Mouse (Mus musculus) lung, postnatal 25 days (tissue): ENCODE data around the gene Lpar5.
"Not testable (repeated sequence)": the region's sequence is repeated elsewhere in the genome, so short reads cannot be mapped to it uniquely, and the experiment has no call there.

Source experiments
- DNase-seq: peaks from one replicate; pipeline ENCODE4 v3.0.0; 2022; ENCODE audit warnings: low spot score

Lpar5 gene

GRCm38 (mm10) chr6:125067571-125067995 is at the start of gene Lpar5:
Gene Lpar5 (plus strand): TSS chr6:125067920.
- no peak for DNase-seq

GRCm38 (mm10) chr6:125030532-125030931 is 37.2 kb upstream of the Lpar5 start:
- DNase-seq = peak; percentile 42

GRCm38 (mm10) chr6:125031604-125032003 is 36.1 kb upstream of the Lpar5 start:
- no peak for DNase-seq

GRCm38 (mm10) chr6:125038666-125039065 is 29.1 kb upstream of the Lpar5 start:
- DNase-seq = no peak

GRCm38 (mm10) chr6:125039131-125039530 is 28.6 kb upstream of the Lpar5 start:
- DNase-seq = no peak

GRCm38 (mm10) chr6:125039533-125040153 is 28.1 kb upstream of the Lpar5 start, which contains the start of gene Ing4:
Gene Ing4 (plus strand): TSS chr6:125039760.
- DNase-seq = peak; percentile 95

GRCm38 (mm10) chr6:125040221-125040620 is 27.5 kb upstream of the Lpar5 start:
- no peak for DNase-seq

GRCm38 (mm10) chr6:125041047-125041446 is 26.7 kb upstream of the Lpar5 start:
- DNase-seq = peak; percentile 26

GRCm38 (mm10) chr6:125042081-125042480 is 25.6 kb upstream of the Lpar5 start:
- DNase-seq = no peak

- DNase-seq = peak; percentile 82
These were observed 21.0 kb upstream of the Lpar5 start for GRCm38 (mm10) chr6:125046691-125047090.

- no peak for DNase-seq
These were observed 18.0 kb upstream of the Lpar5 start, which contains the start of gene Acrbp for GRCm38 (mm10) chr6:125049678-125050077. Gene Acrbp (plus strand): TSS chr6:125049689.

- DNase-seq = no peak
These were observed 16.5 kb upstream of the Lpar5 start for GRCm38 (mm10) chr6:125051237-125051636.

- no peak for DNase-seq
These were observed 6.2 kb upstream of the Lpar5 start for GRCm38 (mm10) chr6:125061493-125061892.

GRCm38 (mm10) chr6:125062511-125062910 is 5.2 kb upstream of the Lpar5 start:
- no peak for DNase-seq

- DNase-seq = no peak
These were observed 3.8 kb upstream of the Lpar5 start for GRCm38 (mm10) chr6:125063906-125064305.

- DNase-seq = not testable (repeated sequence)
These were observed 2.5 kb upstream of the Lpar5 start for GRCm38 (mm10) chr6:125065223-125065622.

GRCm38 (mm10) chr6:125071170-125071895 is 3.6 kb downstream of the Lpar5 start:
- peak; percentile 35 for DNase-seq

- no peak for DNase-seq
These were observed 4.2 kb downstream of the Lpar5 start for GRCm38 (mm10) chr6:125071896-125072279.

GRCm38 (mm10) chr6:125073825-125074224 is 6.1 kb downstream of the Lpar5 start:
- no peak for DNase-seq

- DNase-seq = no peak
These were observed 13.7 kb downstream of the Lpar5 start for GRCm38 (mm10) chr6:125081394-125081793.

GRCm38 (mm10) chr6:125081797-125082560 is 14.3 kb downstream of the Lpar5 start:
- DNase-seq = peak; percentile 90

GRCm38 (mm10) chr6:125082801-125083386 is 15.2 kb downstream of the Lpar5 start:
- DNase-seq = no peak
